Mouse (Mus musculus): ENCODE results near the gene Cdcp2. TPM values are rescaled to one million over a fixed set of nuclear protein-coding genes. Genes with fewer than 3 reads are reported as not detected.

The Cdcp2 gene
- polyA plus RNA-seq, 1 experiment from 2014 or later = not detected

DNA sequence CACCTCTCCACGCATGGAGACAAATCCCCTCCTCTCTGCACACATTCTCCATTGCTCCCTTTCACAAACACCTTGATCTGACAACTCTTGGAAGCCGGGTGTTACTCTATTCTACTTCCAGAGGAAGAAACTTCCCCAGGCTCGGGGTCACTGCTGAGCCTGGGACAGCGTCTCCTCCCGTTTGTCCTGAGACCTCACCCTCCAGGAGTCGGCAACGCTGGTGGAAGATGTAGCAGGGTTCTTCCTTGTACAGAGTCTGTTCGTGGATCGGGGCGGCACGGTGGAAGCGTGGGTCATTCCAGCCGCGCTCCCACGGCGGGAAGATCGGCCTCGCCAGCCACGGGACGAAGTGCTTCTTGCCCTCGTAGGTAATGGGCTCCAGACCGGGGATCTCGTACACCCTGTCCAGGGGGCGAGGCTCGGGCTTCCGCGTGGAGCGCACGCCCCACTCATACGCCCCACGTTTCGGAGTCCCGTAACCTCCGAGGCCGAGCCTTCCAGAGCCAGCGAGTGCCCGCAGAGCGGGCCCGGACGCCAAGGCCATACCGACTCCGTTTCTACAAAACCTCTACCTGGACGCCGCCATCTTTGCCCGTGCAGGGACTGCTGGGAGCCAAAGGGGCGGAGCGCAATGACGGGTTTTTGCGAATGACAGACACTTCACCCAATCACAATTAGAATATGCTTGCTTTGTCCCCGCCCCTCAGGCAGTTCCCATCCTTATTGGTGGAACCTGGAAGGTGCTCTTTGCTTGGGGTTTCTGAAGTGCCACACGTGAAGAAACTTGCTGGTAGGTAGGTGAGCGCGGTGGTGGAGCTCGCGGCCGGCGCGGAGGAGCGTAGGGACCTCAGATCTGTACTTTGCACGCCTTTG, 30.2 kb upstream of the Cdcp2 start, which contains the start of the genes Mrpl37 and Cyb5rl:
Gene Mrpl37 (minus strand): TSS at position 617 of the 873 bp plus-strand sequence.
Gene Cyb5rl (plus strand): TSS at position 737 of the 873 bp plus-strand sequence.
- H3K27me3 ChIP-seq (replicated peaks) = no peaks in the 10 kb centered on the region
- H3K27ac ChIP-seq = peak within 1 kb of the TSS; percentile 57; the same call in 1 of the 2 replicates
- peak within 1 kb of the TSS; percentile 80 for H3K4me3 ChIP-seq
- WGBS (ENCODE audit: insufficient replicate concordance) = under 1% methylated on average over 60 of the region's 60 CpGs
- peak; percentile 97 for ATAC-seq
- peaks cover 34% of the 10 kb centered on the region for H3K36me3 ChIP-seq
- peak within 1 kb of the TSS; percentile 83 for H3K9ac ChIP-seq
- H3K9me3 ChIP-seq (replicated peaks) = no peaks in the 10 kb centered on the region
- peaks cover 33% of the 10 kb centered on the region for H3K4me1 ChIP-seq
- H3K4me2 ChIP-seq = peak within 1 kb of the TSS; percentile 94

DNA sequence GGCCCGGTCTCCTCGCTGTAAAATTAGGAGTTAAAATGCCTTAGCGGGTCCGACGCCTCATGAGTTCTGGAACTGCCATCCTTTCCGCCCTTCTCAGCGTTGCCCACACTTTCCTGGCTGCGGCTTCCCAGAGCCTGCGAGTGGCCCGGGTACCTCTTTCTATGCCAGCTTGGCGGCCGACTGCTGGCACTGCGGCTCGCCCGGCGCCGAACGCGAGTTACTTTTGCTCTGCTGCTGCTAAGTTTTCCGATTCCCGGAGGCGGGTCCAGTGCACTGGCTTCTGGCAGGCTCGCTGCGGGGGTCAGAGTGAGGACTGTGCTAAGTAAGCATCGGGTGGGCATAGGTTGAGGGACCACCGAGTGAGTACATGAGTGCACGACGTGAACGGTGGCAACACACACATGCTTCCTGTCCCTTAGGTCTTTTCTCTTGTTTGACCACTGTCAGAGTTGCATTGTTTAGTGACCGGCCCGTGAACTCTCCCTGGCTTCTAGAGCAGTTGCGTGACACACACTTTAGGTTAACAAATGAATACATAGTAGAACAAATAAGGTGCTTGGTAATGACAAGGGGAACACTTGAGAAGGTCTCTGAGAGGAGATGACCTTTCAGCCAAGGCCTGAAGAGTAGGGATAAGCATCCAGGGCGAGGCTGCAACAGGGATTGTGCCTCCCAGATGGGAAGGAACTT, 29.4 kb upstream of the Cdcp2 start:
- Histone ChIP-seq H3K36me3 (peaks cover 27% of the 10 kb centered on the region), H3K9me3 (replicated peaks) (no peaks in the 10 kb centered on the region), H3K27me3 (replicated peaks) (no peaks in the 10 kb centered on the region), H3K4me1 (peaks cover 33% of the 10 kb centered on the region), H3K27ac (no peak overlapping the region), H3K4me2 (peak overlapping the region; percentile 94), H3K9ac (peak overlapping the region; percentile 75), H3K4me3 (peak overlapping the region; percentile 80)
- ATAC-seq = peak; percentile 20
- 5% methylated on average over 33 of the region's 33 CpGs for WGBS (ENCODE audit: insufficient replicate concordance)

DNA sequence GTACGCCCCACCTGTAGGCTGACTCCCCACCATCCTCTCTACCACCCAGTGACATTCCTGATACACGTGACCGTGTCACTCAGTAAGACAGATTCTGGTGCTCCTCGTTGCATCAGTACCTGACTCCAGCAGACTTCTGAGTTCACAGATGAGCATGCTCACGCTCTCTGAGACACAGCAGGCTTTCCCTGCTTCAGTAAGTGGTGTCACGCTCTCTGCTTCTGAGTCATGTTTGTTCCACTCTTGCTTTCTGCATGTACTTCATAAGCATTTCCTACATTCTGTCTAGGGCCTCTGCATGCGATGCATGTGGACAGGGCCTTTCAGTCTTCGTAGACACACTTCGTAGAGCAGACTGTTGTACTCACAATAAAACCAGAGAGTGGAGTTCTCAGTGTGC, 24.3 kb upstream of the Cdcp2 start:
- 72% methylated on average over 9 of the region's 9 CpGs for WGBS (ENCODE audit: insufficient replicate concordance)
- Histone ChIP-seq H3K36me3 (no peaks in the 10 kb centered on the region), H3K4me1 (peaks cover 10% of the 10 kb centered on the region), H3K4me2 (no peak overlapping the region), H3K4me3 (no peak overlapping the region), H3K9me3 (replicated peaks) (no peaks in the 10 kb centered on the region), H3K9ac (no peak overlapping the region), H3K27ac (no peak overlapping the region), H3K27me3 (replicated peaks) (no peaks in the 10 kb centered on the region)
- ATAC-seq = no peak

DNA sequence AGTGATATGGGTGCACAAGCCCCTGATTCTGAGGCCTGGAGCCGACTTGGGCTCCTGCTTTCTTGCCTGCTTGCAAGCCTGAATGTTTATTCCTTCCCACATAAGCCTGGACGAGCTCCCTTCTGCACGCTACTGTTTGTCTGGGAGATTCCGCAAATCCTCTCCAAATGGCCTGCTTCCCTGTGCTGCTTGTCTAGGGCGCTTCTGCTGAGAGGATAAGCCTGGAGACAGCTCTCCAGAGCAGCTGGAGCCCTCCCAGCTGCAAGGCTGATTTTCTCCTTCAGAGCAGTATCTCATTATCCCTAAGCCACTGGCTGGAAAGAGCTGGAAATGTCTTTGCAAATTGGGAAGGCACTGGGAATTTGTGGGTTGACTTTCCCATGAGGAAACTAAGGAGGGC, 21.2 kb upstream of the Cdcp2 start:
- Histone ChIP-seq H3K4me3 (no peak overlapping the region), H3K9me3 (replicated peaks) (no peaks in the 10 kb centered on the region), H3K4me1 (peaks cover 2% of the 10 kb centered on the region; the same call in 1 of the 2 replicates), H3K9ac (no peak overlapping the region), H3K4me2 (no peak overlapping the region), H3K27ac (no peak overlapping the region), H3K36me3 (no peaks in the 10 kb centered on the region), H3K27me3 (replicated peaks) (no peaks in the 10 kb centered on the region)
- no peak for ATAC-seq
- 73% methylated on average over 5 of the region's 5 CpGs for WGBS (ENCODE audit: insufficient replicate concordance)

GRCm38 (mm10) chr4:107078894-107079293, 17.8 kb upstream of the Cdcp2 start:
- no peaks in the 10 kb centered on the region for H3K36me3 ChIP-seq
- H3K4me3 ChIP-seq = no peak overlapping the region
- ATAC-seq = peak; percentile 47; the same call in 1 of the 2 replicates
- no peak overlapping the region for H3K4me2 ChIP-seq
- no peak overlapping the region for H3K27ac ChIP-seq
- WGBS (ENCODE audit: insufficient replicate concordance) = 73% methylated on average over 4 of the region's 4 CpGs
- H3K4me1 ChIP-seq = peaks cover 5% of the 10 kb centered on the region; the same call in 1 of the 2 replicates
- H3K27me3 ChIP-seq (replicated peaks) = no peaks in the 10 kb centered on the region
- H3K9me3 ChIP-seq (replicated peaks) = no peaks in the 10 kb centered on the region
- H3K9ac ChIP-seq = no peak overlapping the region

DNA sequence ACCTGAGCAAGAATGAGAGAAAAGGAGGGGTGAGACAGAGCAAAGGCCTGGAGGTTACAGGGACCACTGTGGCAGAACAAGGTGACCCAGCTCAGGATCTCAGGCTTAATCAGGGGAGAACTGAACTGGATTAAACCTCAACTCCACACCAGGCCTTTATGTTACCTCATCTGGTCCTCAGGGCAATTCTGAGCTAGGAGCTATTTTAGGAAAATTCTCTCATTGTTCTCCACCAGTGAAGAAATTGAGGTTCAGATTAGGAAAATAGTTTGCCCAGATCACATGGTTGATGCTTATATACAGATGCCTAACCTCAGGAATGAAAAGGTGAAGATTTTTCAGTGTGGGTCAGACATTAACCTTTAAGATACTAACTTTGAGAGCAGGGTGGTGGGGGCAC, 17.0 kb upstream of the Cdcp2 start:
- Histone ChIP-seq H3K9ac (no peak overlapping the region), H3K4me3 (no peak overlapping the region), H3K4me1 (peaks cover 5% of the 10 kb centered on the region; the same call in 1 of the 2 replicates), H3K36me3 (no peaks in the 10 kb centered on the region), H3K9me3 (replicated peaks) (no peaks in the 10 kb centered on the region), H3K27me3 (replicated peaks) (no peaks in the 10 kb centered on the region), H3K4me2 (no peak overlapping the region), H3K27ac (no peak overlapping the region)
- no peak for ATAC-seq

DNA sequence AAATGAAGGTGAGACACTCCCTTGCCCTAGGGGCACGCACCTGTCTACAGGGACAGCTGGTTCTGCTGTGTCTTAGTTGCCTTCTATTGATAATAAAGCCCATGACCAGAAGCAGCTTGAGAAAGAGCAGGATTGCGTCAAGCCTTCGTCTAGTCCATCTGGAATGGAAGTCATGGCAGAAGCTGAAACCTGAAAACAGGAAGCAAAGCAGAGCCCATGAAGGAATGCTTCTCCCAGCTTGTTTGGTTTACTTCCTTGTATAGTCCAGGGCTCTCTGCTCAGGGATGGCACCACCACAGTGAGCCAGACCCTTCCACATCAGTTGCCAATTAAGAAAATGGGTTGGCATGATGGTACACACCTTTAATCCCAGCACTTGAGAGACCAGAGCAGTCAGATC, 14.5 kb upstream of the Cdcp2 start:
- ATAC-seq = no peak
- no peak overlapping the region for H3K27ac ChIP-seq
- peaks cover 5% of the 10 kb centered on the region; the same call in 1 of the 2 replicates for H3K4me1 ChIP-seq
- no peak overlapping the region for H3K9ac ChIP-seq
- H3K36me3 ChIP-seq = no peaks in the 10 kb centered on the region
- no peaks in the 10 kb centered on the region for H3K27me3 ChIP-seq (replicated peaks)
- WGBS (ENCODE audit: insufficient replicate concordance) = 73% methylated on average over 3 of the region's 3 CpGs
- no peaks in the 10 kb centered on the region for H3K9me3 ChIP-seq (replicated peaks)
- no peak overlapping the region for H3K4me3 ChIP-seq
- no peak overlapping the region for H3K4me2 ChIP-seq

DNA sequence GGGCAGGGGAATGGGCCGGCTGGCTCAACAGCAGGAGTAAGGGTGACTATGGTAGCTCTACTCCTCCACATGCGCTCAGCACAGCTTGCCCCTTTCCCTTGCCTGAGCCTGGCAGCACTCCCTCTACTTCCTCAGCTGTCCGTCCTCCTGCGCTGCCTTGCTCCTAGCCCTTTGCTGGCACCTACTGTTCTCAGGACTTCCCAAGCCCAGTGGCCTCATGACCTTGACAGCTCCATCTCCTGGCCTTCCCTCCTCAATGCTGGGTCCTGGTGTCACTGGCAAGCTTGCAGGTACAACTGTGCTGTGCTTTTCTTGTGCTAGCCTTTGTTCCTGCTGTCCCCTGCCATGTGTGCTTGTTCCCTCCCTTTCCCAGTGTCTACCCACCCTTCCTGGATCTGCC, 13.6 kb upstream of the Cdcp2 start:
- Histone ChIP-seq H3K9me3 (replicated peaks) (no peaks in the 10 kb centered on the region), H3K36me3 (no peaks in the 10 kb centered on the region), H3K27ac (no peak overlapping the region), H3K9ac (no peak overlapping the region), H3K27me3 (replicated peaks) (no peaks in the 10 kb centered on the region), H3K4me2 (no peak overlapping the region), H3K4me1 (peaks cover 5% of the 10 kb centered on the region; the same call in 1 of the 2 replicates), H3K4me3 (no peak overlapping the region)
- WGBS (ENCODE audit: insufficient replicate concordance) = 74% methylated on average over 4 of the region's 4 CpGs
- no peak for ATAC-seq

- 16% methylated on average over 1 of the region's 1 CpGs for WGBS (ENCODE audit: insufficient replicate concordance)
- Histone ChIP-seq H3K4me2 (no peak overlapping the region), H3K36me3 (no peaks in the 10 kb centered on the region), H3K9ac (no peak overlapping the region), H3K9me3 (replicated peaks) (no peaks in the 10 kb centered on the region), H3K4me3 (no peak overlapping the region), H3K27me3 (replicated peaks) (no peaks in the 10 kb centered on the region), H3K27ac (no peak overlapping the region), H3K4me1 (peaks cover 5% of the 10 kb centered on the region; the same call in 1 of the 2 replicates)
- 0 out of 2 replicates have a peak, but pooled peaks have one; percentile 25 for ATAC-seq
These were observed 12.3 kb upstream of the Cdcp2 start for GRCm38 (mm10) chr4:107084343-107084742.

DNA sequence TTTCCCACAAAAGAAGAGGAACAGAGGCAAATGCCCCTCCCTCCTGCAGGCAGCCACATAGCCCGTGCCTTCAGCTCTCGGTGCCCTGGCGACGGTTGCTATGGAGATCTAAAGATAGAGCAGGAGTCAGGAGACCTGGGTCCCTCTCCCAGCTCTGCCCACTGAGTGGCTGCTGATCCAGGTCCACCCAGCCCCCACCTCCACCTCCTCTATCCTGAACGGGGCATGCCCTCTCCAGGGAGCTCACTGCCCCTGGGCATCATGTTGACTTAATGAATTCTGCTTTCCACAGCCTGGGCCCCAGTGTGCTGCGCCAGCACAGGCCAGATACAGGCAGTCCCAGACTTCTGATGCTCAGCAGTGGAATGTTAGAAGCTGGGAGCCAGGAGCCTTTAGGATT, 11.8 kb upstream of the Cdcp2 start:
- no peaks in the 10 kb centered on the region for H3K9me3 ChIP-seq (replicated peaks)
- no peak overlapping the region for H3K4me3 ChIP-seq
- no peaks in the 10 kb centered on the region for H3K27me3 ChIP-seq (replicated peaks)
- H3K9ac ChIP-seq = no peak overlapping the region
- WGBS (ENCODE audit: insufficient replicate concordance) = 45% methylated on average over 6 of the region's 6 CpGs
- H3K27ac ChIP-seq = no peak overlapping the region
- H3K4me2 ChIP-seq = no peak overlapping the region
- 0 out of 2 replicates have a peak, but pooled peaks have one; percentile 27 for ATAC-seq
- no peaks in the 10 kb centered on the region for H3K36me3 ChIP-seq
- peaks cover 5% of the 10 kb centered on the region; the same call in 1 of the 2 replicates for H3K4me1 ChIP-seq

- peaks cover 12% of the 10 kb centered on the region; the same call in 1 of the 2 replicates for H3K4me1 ChIP-seq
- H3K9me3 ChIP-seq (replicated peaks) = no peaks in the 10 kb centered on the region
- no peak overlapping the region for H3K4me2 ChIP-seq
- 79% methylated on average over 14 of the region's 14 CpGs for WGBS (ENCODE audit: insufficient replicate concordance)
- H3K27me3 ChIP-seq (replicated peaks) = no peaks in the 10 kb centered on the region
- ATAC-seq = no peak
- no peak overlapping the region for H3K27ac ChIP-seq
- no peak overlapping the region for H3K9ac ChIP-seq
- H3K4me3 ChIP-seq = no peak overlapping the region
- H3K36me3 ChIP-seq = no peaks in the 10 kb centered on the region
These were observed 5.0 kb upstream of the Cdcp2 start for GRCm38 (mm10) chr4:107091696-107092095.

All from liver, embryonic 12.5 days (tissue).